Mouse (Mus musculus) heart, adult 18-20 months (tissue): ENCODE data around the gene Btbd35f17. TPM values are rescaled to one million over a fixed set of nuclear protein-coding genes. Genes with fewer than 3 reads are reported as not detected.
"Not testable (repeated sequence)": the region's sequence is repeated elsewhere in the genome, so short reads cannot be mapped to it uniquely, and the experiment has no call there.

ENCODE experiments used
- DNase-seq, 2 experiments: peaks; one replicate each; pipeline ENCODE4 v3.0.0; 2021 to 2022; ENCODE audit warnings: mixed read lengths in 1 of 2
- long read RNA-seq, 2 experiments: library from polyadenylated mRNA; stranded (forward); transcript quantifications; one replicate each; pipeline ENCODE4 v2.0.0; 2021
- total RNA-seq, 2 experiments: library from RNA; stranded (reverse); gene quantifications; 2 replicates each; pipeline ENCODE4 v1.2.3; 2021

Gene Btbd35f17
- not detected for total RNA-seq
- long read RNA-seq, experiment 1: 0 reads
- long read RNA-seq, experiment 2: 0 reads

DNA sequence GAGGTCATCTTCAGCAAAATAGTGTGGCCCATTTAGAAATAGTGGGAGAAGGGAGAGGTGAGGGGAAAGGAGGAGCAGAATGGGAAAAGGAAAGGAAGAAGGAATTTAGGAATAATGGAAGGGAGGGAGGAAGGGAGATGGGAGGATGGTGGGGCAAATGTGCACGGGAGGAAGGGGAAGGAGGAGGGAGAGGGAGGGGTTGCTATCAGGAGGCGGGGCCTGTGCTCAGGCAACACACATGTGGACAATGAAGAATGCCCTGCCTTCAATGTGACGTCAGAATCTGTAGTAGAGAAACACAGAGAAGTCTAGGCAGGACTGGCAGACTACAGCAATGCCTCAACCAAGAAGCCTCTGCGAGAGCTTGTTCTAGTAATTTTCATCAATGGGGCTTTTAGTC lies at the start of gene Btbd35f17:
Gene Btbd35f17 (plus strand): TSS at position 301 of the 400 bp plus-strand sequence.
- not testable (repeated sequence) for DNase-seq

Other genes with a start within 250 kb of the Btbd35f17 start
- not detected for gene Btbd35f28, start 174.1 kb upstream of the Btbd35f17 start, total RNA-seq
- not detected for gene Btbd35f20, start 79.4 kb upstream of the Btbd35f17 start, total RNA-seq